Mouse (Mus musculus): ENCODE results near the gene Fem1b. TPM values are rescaled to one million over a fixed set of nuclear protein-coding genes. Genes with fewer than 3 reads are reported as not detected.
"Not testable (repeated sequence)": the region's sequence is repeated elsewhere in the genome, so short reads cannot be mapped to it uniquely, and the experiment has no call there.

Gene Fem1b
- polyA plus RNA-seq, 1 experiment from 2014 or later, result 8.9 TPM

DNA sequence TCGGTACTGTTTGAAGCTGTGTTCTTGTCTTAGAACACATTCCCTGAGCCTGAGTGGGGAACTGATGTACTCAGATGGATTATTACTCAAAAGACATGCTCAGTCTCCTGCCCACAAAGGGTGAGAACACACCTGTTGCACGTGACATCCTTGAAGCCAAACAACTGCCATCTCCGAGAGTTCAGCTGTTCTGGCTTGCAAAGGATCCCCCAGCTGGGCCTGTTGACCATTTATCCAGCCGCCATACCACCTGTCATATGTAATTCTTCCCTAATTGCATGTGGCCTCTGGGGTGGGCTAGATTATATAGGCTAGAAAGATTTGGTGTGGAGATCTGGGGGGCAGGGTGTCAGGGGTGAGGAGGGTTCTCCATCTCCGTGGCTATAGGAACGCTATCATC lies 9.1 kb upstream of the Fem1b start:
- WGBS, result 87% methylated on average over 6 of the region's 6 CpGs

DNA sequence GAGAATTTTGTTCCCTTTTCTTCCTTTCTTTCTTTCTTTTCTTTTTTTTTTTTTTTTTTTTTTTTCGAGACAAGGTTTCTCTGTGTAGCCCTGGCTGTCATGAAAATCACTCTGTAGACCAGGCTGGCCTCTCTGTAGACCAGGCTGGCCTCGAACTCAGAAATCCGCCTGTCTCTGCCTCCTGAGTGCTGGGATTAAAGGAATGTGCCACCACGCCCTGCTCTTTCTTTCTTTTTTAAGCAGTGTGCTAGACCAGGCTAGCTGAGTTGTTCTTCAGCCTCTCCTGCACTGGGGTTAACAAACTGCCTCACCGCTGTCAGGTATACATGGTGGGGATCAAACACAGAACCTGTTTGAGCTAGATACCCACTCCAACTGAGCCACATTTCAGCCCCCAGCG lies 8.2 kb upstream of the Fem1b start:
- H3K27ac ChIP-seq (ENCODE audit: low read depth, low read length); H3K9me3 ChIP-seq (ENCODE audit: control insufficient read depth); H3K9ac ChIP-seq (ENCODE audit: low read depth, low read length); ATAC-seq; H3K4me1 ChIP-seq (replicated peaks; ENCODE audit: control insufficient read depth, insufficient read depth, low read length); H3K4me2 ChIP-seq (replicated peaks; ENCODE audit: low read depth); H3K4me3 ChIP-seq (ENCODE audit: low read depth, low read length); H3K27me3 ChIP-seq (replicated peaks; ENCODE audit: control insufficient read depth, insufficient read depth, low read length); H3K36me3 ChIP-seq (ENCODE audit: control insufficient read depth, insufficient read depth): not testable (repeated sequence)
- WGBS, result 80% methylated on average over 6 of the region's 6 CpGs

More for the DNA sequence above, 9.1 kb upstream of the Fem1b start:
- H3K27me3 ChIP-seq (replicated peaks; ENCODE audit: control insufficient read depth, insufficient read depth, low read length), result no peaks in the 10 kb centered on the region
- H3K36me3 ChIP-seq (ENCODE audit: control insufficient read depth, insufficient read depth), result no peaks in the 10 kb centered on the region
- TF ChIP-seq CTCF (IDR thresholded peaks at IDR 0.05; ENCODE audit: low read depth), result no peak
- H3K9ac ChIP-seq (ENCODE audit: low read depth, low read length), result no peak overlapping the region
- no peaks in the 10 kb centered on the region for H3K4me1 ChIP-seq (replicated peaks; ENCODE audit: control insufficient read depth, insufficient read depth, low read length)
- no peak overlapping the region for H3K4me3 ChIP-seq (ENCODE audit: low read depth, low read length)
- ATAC-seq, result no peak
- no peak overlapping the region for H3K4me2 ChIP-seq (replicated peaks; ENCODE audit: low read depth)
- H3K9me3 ChIP-seq (ENCODE audit: control insufficient read depth), result no peaks in the 10 kb centered on the region
- no peak overlapping the region for H3K27ac ChIP-seq (ENCODE audit: low read depth, low read length)

DNA sequence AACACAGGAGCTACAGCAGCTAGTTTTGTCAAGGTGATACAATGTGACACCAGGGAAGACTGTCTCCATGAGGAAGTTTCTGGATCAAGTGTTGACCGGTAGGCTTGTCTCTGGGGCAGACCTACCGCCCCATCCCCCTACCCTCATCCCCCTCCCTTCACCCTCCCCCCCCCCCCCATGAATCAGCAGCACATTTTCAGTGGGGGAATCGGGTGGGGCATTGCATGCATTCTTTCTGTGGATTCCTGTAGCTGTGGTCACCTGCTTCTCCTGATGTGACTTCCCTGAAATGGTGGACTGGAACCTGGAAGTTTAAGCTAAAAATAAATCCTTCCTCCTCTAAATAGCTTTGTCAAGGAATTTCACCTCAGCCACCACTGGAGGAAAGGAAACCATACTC lies 7.8 kb upstream of the Fem1b start:
- H3K4me1 ChIP-seq (replicated peaks; ENCODE audit: control insufficient read depth, insufficient read depth, low read length), result no peaks in the 10 kb centered on the region
- H3K4me2 ChIP-seq (replicated peaks; ENCODE audit: low read depth), result no peak overlapping the region
- no peaks in the 10 kb centered on the region for H3K9me3 ChIP-seq (ENCODE audit: control insufficient read depth)
- ATAC-seq, result no peak
- H3K27me3 ChIP-seq (replicated peaks; ENCODE audit: control insufficient read depth, insufficient read depth, low read length), result no peaks in the 10 kb centered on the region
- no peaks in the 10 kb centered on the region for H3K36me3 ChIP-seq (ENCODE audit: control insufficient read depth, insufficient read depth)
- no peak overlapping the region for H3K27ac ChIP-seq (ENCODE audit: low read depth, low read length)
- H3K9ac ChIP-seq (ENCODE audit: low read depth, low read length), result no peak overlapping the region
- no peak overlapping the region for H3K4me3 ChIP-seq (ENCODE audit: low read depth, low read length)
- no peak for TF ChIP-seq CTCF (IDR thresholded peaks at IDR 0.05; ENCODE audit: low read depth)
- WGBS, result 68% methylated on average over 2 of the region's 3 CpGs

GRCm38 (mm10) chr9:62817828-62818614 lies 6.3 kb upstream of the Fem1b start:
- ATAC-seq, result no peak
- 70% methylated on average over 4 of the region's 4 CpGs for WGBS

GRCm38 (mm10) chr9:62817099-62817571 lies 5.4 kb upstream of the Fem1b start:
- Histone ChIP-seq H3K27me3 (replicated peaks; ENCODE audit: control insufficient read depth, insufficient read depth, low read length) (no peaks in the 10 kb centered on the region), H3K4me2 (replicated peaks; ENCODE audit: low read depth) (no peak overlapping the region), H3K9ac (ENCODE audit: low read depth, low read length) (no peak overlapping the region), H3K4me1 (replicated peaks; ENCODE audit: control insufficient read depth, insufficient read depth, low read length) (no peaks in the 10 kb centered on the region), H3K4me3 (ENCODE audit: low read depth, low read length) (no peak overlapping the region), H3K36me3 (ENCODE audit: control insufficient read depth, insufficient read depth) (no peaks in the 10 kb centered on the region), H3K27ac (ENCODE audit: low read depth, low read length) (no peak overlapping the region), H3K9me3 (ENCODE audit: control insufficient read depth) (no peaks in the 10 kb centered on the region)
- no peak for ATAC-seq
- TF ChIP-seq CTCF (IDR thresholded peaks at IDR 0.05; ENCODE audit: low read depth), result no peak
- WGBS, result 69% methylated on average over 12 of the region's 12 CpGs

More at GRCm38 (mm10) chr9:62817828-62818614, 6.3 kb upstream of the Fem1b start:
- no peak overlapping the region for H3K27ac ChIP-seq (ENCODE audit: low read depth, low read length)
- no peaks in the 10 kb centered on the region for H3K9me3 ChIP-seq (ENCODE audit: control insufficient read depth)
- H3K4me2 ChIP-seq (replicated peaks; ENCODE audit: low read depth), result no peak overlapping the region
- H3K27me3 ChIP-seq (replicated peaks; ENCODE audit: control insufficient read depth, insufficient read depth, low read length), result no peaks in the 10 kb centered on the region
- H3K4me3 ChIP-seq (ENCODE audit: low read depth, low read length), result no peak overlapping the region
- TF ChIP-seq CTCF (IDR thresholded peaks at IDR 0.05; ENCODE audit: low read depth), result no peak
- H3K36me3 ChIP-seq (ENCODE audit: control insufficient read depth, insufficient read depth), result no peaks in the 10 kb centered on the region
- H3K4me1 ChIP-seq (replicated peaks; ENCODE audit: control insufficient read depth, insufficient read depth, low read length), result no peaks in the 10 kb centered on the region
- no peak overlapping the region for H3K9ac ChIP-seq (ENCODE audit: low read depth, low read length)

GRCm38 (mm10) chr9:62816323-62817098 lies 4.8 kb upstream of the Fem1b start:
- TF ChIP-seq CTCF (IDR thresholded peaks at IDR 0.05; ENCODE audit: low read depth), result no peak
- Histone ChIP-seq H3K27ac (ENCODE audit: low read depth, low read length) (no peak overlapping the region), H3K9me3 (ENCODE audit: control insufficient read depth) (no peaks in the 10 kb centered on the region), H3K4me3 (ENCODE audit: low read depth, low read length) (no peak overlapping the region), H3K9ac (ENCODE audit: low read depth, low read length) (no peak overlapping the region), H3K36me3 (ENCODE audit: control insufficient read depth, insufficient read depth) (no peaks in the 10 kb centered on the region), H3K4me2 (replicated peaks; ENCODE audit: low read depth) (no peak overlapping the region), H3K4me1 (replicated peaks; ENCODE audit: control insufficient read depth, insufficient read depth, low read length) (no peaks in the 10 kb centered on the region), H3K27me3 (replicated peaks; ENCODE audit: control insufficient read depth, insufficient read depth, low read length) (no peaks in the 10 kb centered on the region)
- 81% methylated on average over 9 of the region's 9 CpGs for WGBS
- ATAC-seq, result no peak
